In genomic region chr5:136919546-136920301, GRCm38 (mm10) we compare ENCODE assay signal across 8 mouse cellular contexts. TPM values are rescaled to one million over a fixed set of nuclear protein-coding genes. Genes with fewer than 3 reads are reported as not detected.
A peak's percentile ranks its signal among the peaks of the same experiment; 100 is the strongest.
DNase-seq lines count a peak whose midpoint lies in the region; ATAC-seq lines count a peak whose summit lies in the region.

No protein-coding gene starts in this region.

- H3K9ac ChIP-seq in forebrain, embryonic 11.5 days (ENCODE audit: low read length) = peak overlapping the region; percentile 72
- peak overlapping the region; percentile 66 for H3K9ac ChIP-seq in liver, embryonic 11.5 days (ENCODE audit: low read depth, low read length)
- H3K9ac ChIP-seq in stomach, embryonic 14.5 days (replicated peaks; ENCODE audit: low read depth, low read length) = peak overlapping the region; percentile 53

- DNase-seq in left cerebral cortex, adult 18-20 months (ENCODE audit: low spot score in 2 of 2) = peak; percentile 7 to 10
- DNase-seq in left cerebral cortex, postnatal 10 days (ENCODE audit: extremely low spot score in 1 of 2, low spot score in 2 of 2) = no peak
- peak; percentile 34 for DNase-seq in NIH3T3 (ENCODE audit: low read depth)
- DNase-seq in forebrain, embryonic 11.5 days (ENCODE audit: low spot score) = no peak
- peak; percentile 46 for DNase-seq in liver, embryonic 11.5 days (ENCODE audit: low spot score)
- no peak for DNase-seq in adrenal gland, adult 18-20 months (ENCODE audit: low spot score in 2 of 2)
- no peak for DNase-seq in urinary bladder, adult 2 months (ENCODE audit: low spot score)

- no peaks in the 10 kb centered on the region for H3K36me3 ChIP-seq in forebrain, embryonic 11.5 days (ENCODE audit: control insufficient read depth, insufficient read depth, low read length)
- H3K36me3 ChIP-seq in liver, embryonic 11.5 days (ENCODE audit: control insufficient read depth, insufficient read depth, low read length) = no peaks in the 10 kb centered on the region
- H3K36me3 ChIP-seq in stomach, embryonic 14.5 days (ENCODE audit: control insufficient read depth, insufficient read depth, low read length) = no peaks in the 10 kb centered on the region

- H3K27ac ChIP-seq in forebrain, embryonic 11.5 days (ENCODE audit: low read depth, low read length) = no peak overlapping the region
- peak overlapping the region; percentile 46; the same call in 1 of the 2 replicates for H3K27ac ChIP-seq in liver, embryonic 11.5 days (ENCODE audit: low read depth, low read length)
- H3K27ac ChIP-seq in stomach, embryonic 14.5 days (ENCODE audit: low read length) = peak overlapping the region; percentile 48; the same call in 1 of the 2 replicates

- H3K4me3 ChIP-seq in forebrain, embryonic 11.5 days (ENCODE audit: low read depth, low read length) = peak overlapping the region; percentile 57
- H3K4me3 ChIP-seq in liver, embryonic 11.5 days (ENCODE audit: low read depth, low read length) = peak overlapping the region; percentile 67
- H3K4me3 ChIP-seq in stomach, embryonic 14.5 days (ENCODE audit: low read depth, low read length) = peak overlapping the region; percentile 61

- H3K4me1 ChIP-seq in forebrain, embryonic 11.5 days (replicated peaks; ENCODE audit: control insufficient read depth, insufficient read depth, low read length) = peaks cover 4% of the 10 kb centered on the region; the same call in 1 of the 2 replicates
- peaks cover 5% of the 10 kb centered on the region; the same call in 1 of the 2 replicates for H3K4me1 ChIP-seq in liver, embryonic 11.5 days (replicated peaks; ENCODE audit: control insufficient read depth, insufficient read depth, low read length)
- peaks cover 4% of the 10 kb centered on the region; the same call in 1 of the 2 replicates for H3K4me1 ChIP-seq in stomach, embryonic 14.5 days (ENCODE audit: control insufficient read depth, insufficient read depth, low read length)

- WGBS in forebrain, embryonic 11.5 days = 28% methylated on average over 18 of the region's 18 CpGs
- 17% methylated on average over 18 of the region's 18 CpGs for WGBS in liver, embryonic 11.5 days
- 19% methylated on average over 18 of the region's 18 CpGs for WGBS in stomach, embryonic 14.5 days

- no peaks in the 10 kb centered on the region for H3K9me3 ChIP-seq in forebrain, embryonic 11.5 days (ENCODE audit: control insufficient read depth, low read length)
- H3K9me3 ChIP-seq in liver, embryonic 11.5 days (ENCODE audit: control insufficient read depth, low read length) = no peaks in the 10 kb centered on the region
- no peaks in the 10 kb centered on the region for H3K9me3 ChIP-seq in stomach, embryonic 14.5 days (ENCODE audit: control insufficient read depth, low read depth, low read length)

- intact Hi-C loops in left cerebral cortex, postnatal 10 days (cut with DNase I) = no loop called here

- ATAC-seq in forebrain, embryonic 11.5 days (replicated peaks; ENCODE audit: low FRiP score) = peak; percentile 19; the same call in 1 of the 2 replicates
- peak; percentile 18 for ATAC-seq in liver, embryonic 11.5 days (replicated peaks; ENCODE audit: low FRiP score)
- no peak for ATAC-seq in stomach, embryonic 14.5 days (ENCODE audit: insufficient number of reproducible peaks, insufficient read depth, low FRiP score, low read depth)

- peak overlapping the region; percentile 85 for H3K4me2 ChIP-seq in forebrain, embryonic 11.5 days (ENCODE audit: low read depth, low read length, severe bottlenecking)
- H3K4me2 ChIP-seq in liver, embryonic 11.5 days = peak overlapping the region; percentile 83
- H3K4me2 ChIP-seq in stomach, embryonic 14.5 days (replicated peaks; ENCODE audit: low read depth, low read length) = peak overlapping the region; percentile 89

- no peaks in the 10 kb centered on the region for H3K27me3 ChIP-seq in forebrain, embryonic 11.5 days (ENCODE audit: control insufficient read depth, insufficient read depth, low read length)
- no peaks in the 10 kb centered on the region for H3K27me3 ChIP-seq in liver, embryonic 11.5 days (replicated peaks; ENCODE audit: control insufficient read depth, insufficient read depth, low read length)
- no peaks in the 10 kb centered on the region for H3K27me3 ChIP-seq in stomach, embryonic 14.5 days (ENCODE audit: control insufficient read depth, insufficient read depth, low read length)

RNA-seq across cellular contexts. Expression of gene Ift22, which starts 11.8 kb away (rescaled TPM):
- total RNA-seq in left cerebral cortex, adult 18-20 months (2021) = 10 to 100 TPM; 97.1 to 99.0 TPM
- total RNA-seq in left cerebral cortex, postnatal 10 days (2021) = 10 to 100 TPM; 88.2 to 88.9 TPM
- polyA plus RNA-seq in forebrain, embryonic 11.5 days (2014; fragmentation: Nextera tagmentation; extraction: Ambion mirVana) = 105 and 112 TPM in 2 replicates
- 28.5 and 32.4 TPM in 2 replicates for polyA plus RNA-seq in liver, embryonic 11.5 days (2014; fragmentation: Nextera tagmentation; extraction: Ambion mirVana)
- 65.9 and 75.1 TPM in 2 replicates for polyA plus RNA-seq in stomach, embryonic 14.5 days (2014; fragmentation: Nextera tagmentation; extraction: Ambion mirVana)
- 10 to 100 TPM; 26.0 to 34.6 TPM for total RNA-seq in adrenal gland, adult 18-20 months (2021)
- polyA plus RNA-seq in urinary bladder, adult 2 months (2012; rRNA removed) = 22.5 and 22.6 TPM in 2 replicates

RNA-seq across cellular contexts. Expression of gene Fis1, which starts 33.4 kb away (rescaled TPM):
- total RNA-seq in left cerebral cortex, adult 18-20 months (2021) = 100 to 1,000 TPM; 281 to 287 TPM
- total RNA-seq in left cerebral cortex, postnatal 10 days (2021) = 100 to 1,000 TPM; 226 to 227 TPM
- 277 and 287 TPM in 2 replicates for polyA plus RNA-seq in forebrain, embryonic 11.5 days (2014; fragmentation: Nextera tagmentation; extraction: Ambion mirVana)
- 241 and 251 TPM in 2 replicates for polyA plus RNA-seq in liver, embryonic 11.5 days (2014; fragmentation: Nextera tagmentation; extraction: Ambion mirVana)
- 283 and 304 TPM in 2 replicates for polyA plus RNA-seq in stomach, embryonic 14.5 days (2014; fragmentation: Nextera tagmentation; extraction: Ambion mirVana)
- 100 to 1,000 TPM; 184 to 185 TPM for total RNA-seq in adrenal gland, adult 18-20 months (2021)
- 190 and 203 TPM in 2 replicates for polyA plus RNA-seq in urinary bladder, adult 2 months (2012; rRNA removed)

RNA-seq across cellular contexts. Expression of gene Col26a1, which starts 36.7 kb away (rescaled TPM):
- total RNA-seq in left cerebral cortex, adult 18-20 months (2021) = 1 to 10 TPM; 7.3 to 8.8 TPM
- 10 to 100 TPM; 24.8 to 25.3 TPM for total RNA-seq in left cerebral cortex, postnatal 10 days (2021)
- 35.1 and 40.6 TPM in 2 replicates for polyA plus RNA-seq in forebrain, embryonic 11.5 days (2014; fragmentation: Nextera tagmentation; extraction: Ambion mirVana)
- polyA plus RNA-seq in liver, embryonic 11.5 days (2014; fragmentation: Nextera tagmentation; extraction: Ambion mirVana) = 9.1 and 9.8 TPM in 2 replicates
- polyA plus RNA-seq in stomach, embryonic 14.5 days (2014; fragmentation: Nextera tagmentation; extraction: Ambion mirVana) = 11.7 and 12.2 TPM in 2 replicates
- total RNA-seq in adrenal gland, adult 18-20 months (2021) = under 1 TPM in 1 of 2 experiments, not detected in 1; 0.60 TPM
- polyA plus RNA-seq in urinary bladder, adult 2 months (2012; rRNA removed) = 0.15 and 0.48 TPM in 2 replicates

RNA-seq across cellular contexts. Expression of gene Cldn15, which starts 46.7 kb away (rescaled TPM):
- total RNA-seq in left cerebral cortex, adult 18-20 months (2021) = not detected
- not detected for total RNA-seq in left cerebral cortex, postnatal 10 days (2021)
- polyA plus RNA-seq in forebrain, embryonic 11.5 days (2014; fragmentation: Nextera tagmentation; extraction: Ambion mirVana) = 0.24 TPM in 1 of 2 replicates, not detected in the other
- polyA plus RNA-seq in liver, embryonic 11.5 days (2014; fragmentation: Nextera tagmentation; extraction: Ambion mirVana) = 2.5 and 2.8 TPM in 2 replicates
- 6.7 TPM in 2 replicates for polyA plus RNA-seq in stomach, embryonic 14.5 days (2014; fragmentation: Nextera tagmentation; extraction: Ambion mirVana)
- 10 to 100 TPM; 12.7 TPM for total RNA-seq in adrenal gland, adult 18-20 months (2021)
- polyA plus RNA-seq in urinary bladder, adult 2 months (2012; rRNA removed) = 6.5 and 10.6 TPM in 2 replicates

Comparison
In these comparisons a context has a peak if more than half of its experiments do, and no peak if none do; other contexts are left out.
1. DNase-seq: peak in left cerebral cortex, adult 18-20 months (2 of 2), NIH3T3 (single experiment) and liver, embryonic 11.5 days (single experiment); none in left cerebral cortex, postnatal 10 days (0 of 2), forebrain, embryonic 11.5 days (single experiment), adrenal gland, adult 18-20 months (0 of 2) and urinary bladder, adult 2 months (single experiment).
2. Peak in every context shown above with its lines, with median percentiles within 50 percentile points of each other: H3K4me2 ChIP-seq, H3K4me3 ChIP-seq and H3K9ac ChIP-seq.